Mouse (Mus musculus): Measurements from ENCODE around the gene Elavl3. TPM values are rescaled to one million over a fixed set of nuclear protein-coding genes. Genes with fewer than 3 reads are reported as not detected.
"Not testable (repeated sequence)": the region's sequence is repeated elsewhere in the genome, so short reads cannot be mapped to it uniquely, and the experiment has no call there.

Elavl3 gene
- polyA plus RNA-seq, 1 experiment: 0.21 TPM

- Histone ChIP-seq H3K4me1 (peaks cover 34% of the 10 kb centered on the region), H3K27me3 (replicated peaks) (peaks cover 7% of the 10 kb centered on the region), H3K36me3 (replicated peaks; ENCODE audit: low read length) (peaks cover 12% of the 10 kb centered on the region), H3K4me3 (replicated peaks) (peak within 1 kb of the TSS; percentile 98), H3K9me3 (no peaks in the 10 kb centered on the region)
- TF ChIP-seq GATA1 (IDR thresholded peaks at IDR 0.05; ENCODE audit: borderline replicate concordance, low read length): no peak
- TF ChIP-seq FLI1 (IDR thresholded peaks at IDR 0.05; ENCODE audit: low read length): peak; percentile 15; the same call in 1 of the 2 replicates
Observed at GRCm38 (mm10) chr9:22085022-22085834, 33.4 kb upstream of the Elavl3 start, which contains the start of gene Ecsit. Gene Ecsit, minus strand, starts transcription at chr9:22085438.

GRCm38 (mm10) chr9:22084667-22085021 is 32.8 kb upstream of the Elavl3 start:
- peaks cover 34% of the 10 kb centered on the region for H3K4me1 ChIP-seq
- H3K4me3 ChIP-seq (replicated peaks): peak overlapping the region; percentile 98
- peaks cover 5% of the 10 kb centered on the region for H3K27me3 ChIP-seq (replicated peaks)
- H3K36me3 ChIP-seq (replicated peaks; ENCODE audit: low read length): peaks cover 17% of the 10 kb centered on the region
- no peaks in the 10 kb centered on the region for H3K9me3 ChIP-seq
- no peak for TF ChIP-seq FLI1 (IDR thresholded peaks at IDR 0.05; ENCODE audit: low read length)
- TF ChIP-seq GATA1 (IDR thresholded peaks at IDR 0.05; ENCODE audit: borderline replicate concordance, low read length): no peak

- peaks cover 70% of the 10 kb centered on the region for H3K36me3 ChIP-seq (replicated peaks; ENCODE audit: low read length)
- peaks cover 7% of the 10 kb centered on the region for H3K4me1 ChIP-seq
- no peak overlapping the region for H3K4me3 ChIP-seq (replicated peaks)
- H3K9me3 ChIP-seq: no peaks in the 10 kb centered on the region
- TF ChIP-seq FLI1 (IDR thresholded peaks at IDR 0.05; ENCODE audit: low read length): no peak
- no peak for TF ChIP-seq GATA1 (IDR thresholded peaks at IDR 0.05; ENCODE audit: borderline replicate concordance, low read length)
- H3K27me3 ChIP-seq (replicated peaks): no peaks in the 10 kb centered on the region
Observed at GRCm38 (mm10) chr9:22076223-22076622, 24.4 kb upstream of the Elavl3 start.

GRCm38 (mm10) chr9:22075778-22076177 is 24.0 kb upstream of the Elavl3 start:
- not testable (repeated sequence) for H3K4me3 ChIP-seq (replicated peaks); H3K27me3 ChIP-seq (replicated peaks); H3K9me3 ChIP-seq; H3K4me1 ChIP-seq
- H3K36me3 ChIP-seq (replicated peaks; ENCODE audit: low read length): peaks cover 70% of the 10 kb centered on the region

- no peak for TF ChIP-seq GATA1 (IDR thresholded peaks at IDR 0.05; ENCODE audit: borderline replicate concordance, low read length)
- Histone ChIP-seq H3K36me3 (replicated peaks; ENCODE audit: low read length) (peaks cover 67% of the 10 kb centered on the region), H3K9me3 (no peaks in the 10 kb centered on the region), H3K4me3 (replicated peaks) (peak overlapping the region; percentile 14), H3K4me1 (peaks cover 19% of the 10 kb centered on the region), H3K27me3 (replicated peaks) (no peaks in the 10 kb centered on the region)
Observed at GRCm38 (mm10) chr9:22072276-22072675, 20.5 kb upstream of the Elavl3 start.

- Histone ChIP-seq H3K9me3 (no peaks in the 10 kb centered on the region), H3K27me3 (replicated peaks) (no peaks in the 10 kb centered on the region), H3K4me3 (replicated peaks) (peak within 1 kb of the TSS; percentile 98), H3K36me3 (replicated peaks; ENCODE audit: low read length) (peaks cover 63% of the 10 kb centered on the region), H3K4me1 (peaks cover 24% of the 10 kb centered on the region)
- TF ChIP-seq FLI1 (IDR thresholded peaks at IDR 0.05; ENCODE audit: low read length) (peak; percentile 21; the same call in 1 of the 2 replicates), GATA1 (IDR thresholded peaks at IDR 0.05; ENCODE audit: borderline replicate concordance, low read length) (no peak)
Observed at GRCm38 (mm10) chr9:22070791-22071573, 19.2 kb upstream of the Elavl3 start, which contains the start of the genes Gm49318 and Zfp653. Gene Gm49318, minus strand, starts transcription at chr9:22071259. Gene Zfp653, minus strand, starts transcription at chr9:22071376.

GRCm38 (mm10) chr9:22069881-22070553 is 18.2 kb upstream of the Elavl3 start:
- H3K9me3 ChIP-seq: no peaks in the 10 kb centered on the region
- peaks cover 29% of the 10 kb centered on the region for H3K4me1 ChIP-seq
- TF ChIP-seq GATA1 (IDR thresholded peaks at IDR 0.05; ENCODE audit: borderline replicate concordance, low read length) (no peak), FLI1 (IDR thresholded peaks at IDR 0.05; ENCODE audit: low read length) (no peak)
- peak overlapping the region; percentile 98 for H3K4me3 ChIP-seq (replicated peaks)
- H3K36me3 ChIP-seq (replicated peaks; ENCODE audit: low read length): peaks cover 69% of the 10 kb centered on the region
- no peaks in the 10 kb centered on the region for H3K27me3 ChIP-seq (replicated peaks)

- H3K36me3 ChIP-seq (replicated peaks; ENCODE audit: low read length): peaks cover 69% of the 10 kb centered on the region
- no peaks in the 10 kb centered on the region for H3K9me3 ChIP-seq
- TF ChIP-seq FLI1 (IDR thresholded peaks at IDR 0.05; ENCODE audit: low read length) (no peak), GATA1 (IDR thresholded peaks at IDR 0.05; ENCODE audit: borderline replicate concordance, low read length) (no peak)
- no peaks in the 10 kb centered on the region for H3K27me3 ChIP-seq (replicated peaks)
- peaks cover 24% of the 10 kb centered on the region for H3K4me1 ChIP-seq
- no peak overlapping the region for H3K4me3 ChIP-seq (replicated peaks)
Observed at GRCm38 (mm10) chr9:22067195-22067594, 15.4 kb upstream of the Elavl3 start.

- Histone ChIP-seq H3K4me1 (peaks cover 23% of the 10 kb centered on the region), H3K4me3 (replicated peaks) (peak overlapping the region; percentile 28), H3K27me3 (replicated peaks) (no peaks in the 10 kb centered on the region), H3K36me3 (replicated peaks; ENCODE audit: low read length) (peaks cover 73% of the 10 kb centered on the region), H3K9me3 (no peaks in the 10 kb centered on the region)
- no peak for TF ChIP-seq GATA1 (IDR thresholded peaks at IDR 0.05; ENCODE audit: borderline replicate concordance, low read length)
Observed at GRCm38 (mm10) chr9:22066433-22066832, 14.6 kb upstream of the Elavl3 start.
